In genomic region chr11:119228091-119228781, GRCm38 (mm10) we compare ENCODE assay signal across 8 mouse cellular contexts. TPM values are rescaled to one million over a fixed set of nuclear protein-coding genes. Genes with fewer than 3 reads are reported as not detected.
DNase-seq lines count a peak whose midpoint lies in the region; ATAC-seq lines count a peak whose summit lies in the region.

Gene Tbc1d16 (minus strand): TSS chr11:119228499.
Gene Ccdc40 (plus strand): TSS chr11:119228572.

- H3K4me2 ChIP-seq in heart, embryonic 11.5 days: peak within 1 kb of the TSS; percentile 97
- H3K4me2 ChIP-seq in liver, embryonic 15.5 days: peak within 1 kb of the TSS; percentile 81

- peak within 1 kb of the TSS; percentile 73 for H3K4me3 ChIP-seq in heart, embryonic 11.5 days (ENCODE audit: low read depth, low read length)
- peak within 1 kb of the TSS; percentile 58 for H3K4me3 ChIP-seq in liver, embryonic 15.5 days (replicated peaks)

- DNase-seq in B cell, adult 2 months: peak; percentile 69 to 71
- peak; percentile 76 to 89 for DNase-seq in adrenal gland, adult (ENCODE audit: inconsistent age in 2 of 2, low spot score in 1 of 2)
- DNase-seq in embryo, embryonic 11.5 days (ENCODE audit: low read depth, low spot score): peak; percentile 65
- DNase-seq in kidney, adult 9 months: peak; percentile 63
- peak; percentile 26 to 41 for DNase-seq in natural killer cell, adult 2 months (ENCODE audit: low spot score in 2 of 2)
- DNase-seq in thymus, postnatal 10 days (ENCODE audit: low spot score in 2 of 2): peak; percentile 34 to 53

- H3K36me3 ChIP-seq in heart, embryonic 11.5 days (ENCODE audit: control insufficient read depth, insufficient read depth, low read length): no peaks in the 10 kb centered on the region
- no peaks in the 10 kb centered on the region for H3K36me3 ChIP-seq in liver, embryonic 15.5 days (replicated peaks)

- H3K4me1 ChIP-seq in heart, embryonic 11.5 days (ENCODE audit: control insufficient read depth, insufficient read depth, low read length): 0 out of 2 replicates have a peak, but pooled peaks cover 3% of the 10 kb centered on the region
- H3K4me1 ChIP-seq in liver, embryonic 15.5 days (replicated peaks): peaks cover 20% of the 10 kb centered on the region

- H3K27me3 ChIP-seq in heart, embryonic 11.5 days (ENCODE audit: control insufficient read depth, insufficient read depth, low read length): peaks cover 5% of the 10 kb centered on the region; the same call in 1 of the 2 replicates
- peaks cover 64% of the 10 kb centered on the region for H3K27me3 ChIP-seq in liver, embryonic 15.5 days

- no peaks in the 10 kb centered on the region for H3K9me3 ChIP-seq in heart, embryonic 11.5 days (replicated peaks; ENCODE audit: control insufficient read depth, low read length)
- no peaks in the 10 kb centered on the region for H3K9me3 ChIP-seq in liver, embryonic 15.5 days (replicated peaks)

- H3K27ac ChIP-seq in heart, embryonic 11.5 days (ENCODE audit: low read depth, low read length): no peak within 1 kb of the TSS; the same call in 1 of the 2 replicates
- no peak within 1 kb of the TSS for H3K27ac ChIP-seq in liver, embryonic 15.5 days (replicated peaks)

- ATAC-seq in heart, embryonic 11.5 days (replicated peaks; ENCODE audit: insufficient number of reproducible peaks, low FRiP score, low TSS enrichment): peak; percentile 87
- peak; percentile 65 for ATAC-seq in liver, embryonic 15.5 days (ENCODE audit: insufficient read depth)

- whole genome bisulfite sequencing in heart, embryonic 11.5 days (ENCODE audit: insufficient replicate concordance): 1% methylated on average over 48 of the region's 66 CpGs
- under 1% methylated on average over 66 of the region's 66 CpGs for WGBS in liver, embryonic 15.5 days (ENCODE audit: insufficient replicate concordance)

- H3K9ac ChIP-seq in heart, embryonic 11.5 days (ENCODE audit: low read depth, low read length): peak within 1 kb of the TSS; percentile 88
- peak within 1 kb of the TSS; percentile 43 for H3K9ac ChIP-seq in liver, embryonic 15.5 days

RNA-seq across cellular contexts. Expression of gene Tbc1d16, which starts in this region (rescaled TPM):
- polyA plus RNA-seq in heart, embryonic 11.5 days (2014; fragmentation: Nextera tagmentation; extraction: Ambion mirVana): 4.1 and 4.7 TPM in 2 replicates
- polyA plus RNA-seq in liver, embryonic 15.5 days (2015; fragmentation: Nextera tagmentation; extraction: Ambion mirVana): 1.6 and 1.9 TPM in 2 replicates

RNA-seq across cellular contexts. Expression of gene Ccdc40, which starts in this region (rescaled TPM):
- polyA plus RNA-seq in heart, embryonic 11.5 days (2014; fragmentation: Nextera tagmentation; extraction: Ambion mirVana): 3.5 and 4.0 TPM in 2 replicates
- polyA plus RNA-seq in liver, embryonic 15.5 days (2015; fragmentation: Nextera tagmentation; extraction: Ambion mirVana): 0.55 and 0.70 TPM in 2 replicates
